Mouse (Mus musculus): Measurements from ENCODE around the gene Gif.
A peak's percentile ranks its signal among the peaks of the same experiment; 100 is the strongest.

Gif gene

GRCm38 (mm10) chr19:11794447-11794846 lies 47.1 kb downstream of the Gif start:
- DNase-seq (ENCODE audit: low read depth), result no peak

GRCm38 (mm10) chr19:11800531-11801315 lies 53.4 kb downstream of the Gif start:
- DNase-seq (ENCODE audit: low read depth), result peak; percentile 87

GRCm38 (mm10) chr19:11804423-11804822 lies 57.1 kb downstream of the Gif start:
- no peak for DNase-seq (ENCODE audit: low read depth)

- DNase-seq (ENCODE audit: low read depth), result peak; percentile 94
These were observed 59.9 kb downstream of the Gif start for GRCm38 (mm10) chr19:11807251-11807650.

- DNase-seq (ENCODE audit: low read depth), result no peak
These were observed 60.5 kb downstream of the Gif start for GRCm38 (mm10) chr19:11807822-11808221.

- DNase-seq (ENCODE audit: low read depth), result no peak
These were observed 61.1 kb downstream of the Gif start for GRCm38 (mm10) chr19:11808452-11808851.

GRCm38 (mm10) chr19:11810003-11810758 lies 62.8 kb downstream of the Gif start:
- DNase-seq (ENCODE audit: low read depth), result no peak

- DNase-seq (ENCODE audit: low read depth), result no peak
These were observed 63.5 kb downstream of the Gif start for GRCm38 (mm10) chr19:11810856-11811255.

- no peak for DNase-seq (ENCODE audit: low read depth)
These were observed 64.5 kb downstream of the Gif start for GRCm38 (mm10) chr19:11811688-11812365.
